Mouse (Mus musculus) intestine, embryonic 15.5 days (tissue): Measurements from ENCODE around the gene Fam186b. TPM values are rescaled to one million over a fixed set of nuclear protein-coding genes. Genes with fewer than 3 reads are reported as not detected.

Experiments
- ATAC-seq: fragments of 200-750 bp; cut with Nextera tagmentation; 2 replicates; pipeline ENCODE4 v1.8.0; 2017; ENCODE audit warnings: moderate TSS enrichment, moderate library complexity
- H3K27ac ChIP-seq: fragments of 300-500 bp; sonication (generic); 2 replicates; pipeline ENCODE4 v1.5.1; 2015; ENCODE audit warnings: mild to moderate bottlenecking, inconsistent platforms
- H3K27me3 ChIP-seq: fragments of 300-500 bp; sonication (generic); replicated peaks from 2 replicates; pipeline ENCODE4 v1.6.1; 2015; ENCODE audit warnings: inconsistent platforms
- H3K36me3 ChIP-seq: fragments of 300-500 bp; sonication (generic); 2 replicates; pipeline ENCODE4 v1.6.1; 2015; ENCODE audit warnings: inconsistent platforms
- H3K4me1 ChIP-seq: fragments of 300-500 bp; sonication (generic); replicated peaks from 2 replicates; pipeline ENCODE4 v1.6.1; 2015; ENCODE audit warnings: inconsistent platforms
- H3K4me2 ChIP-seq: fragments of 300-500 bp; sonication (generic); replicated peaks from 2 replicates; pipeline ENCODE4 v1.6.1; 2015; ENCODE audit warnings: mild to moderate bottlenecking, inconsistent platforms
- H3K4me3 ChIP-seq: fragments of 300-500 bp; sonication (generic); replicated peaks from 2 replicates; pipeline ENCODE4 v1.5.1; 2015; ENCODE audit warnings: inconsistent platforms
- H3K9ac ChIP-seq: fragments of 300-500 bp; sonication (generic); 2 replicates; pipeline ENCODE4 v1.6.1; 2015; ENCODE audit warnings: inconsistent platforms
- H3K9me3 ChIP-seq: fragments of 300-500 bp; sonication (generic); 2 replicates; pipeline ENCODE4 v1.6.1; 2016; ENCODE audit warnings: inconsistent platforms
- WGBS: fragments of 180-500 bp; shearing (Covaris S2); methylation state at CpG from one replicate; pipeline ENCODE4 v1.1.7; 2015; 5-methylcytosine and 5-hydroxymethylcytosine counted together
- polyA plus RNA-seq: library from polyadenylated mRNA; unstranded; fragments of >200 nt; fragmentation: Nextera tagmentation; extraction: Ambion mirVana; gene quantifications from 2 replicates; pipeline ENCODE4 v1.2.1, GENCODE M21; 2015

The Fam186b gene
- polyA plus RNA-seq, 1 experiment from 2014 or later, result 0.18 TPM

DNA sequence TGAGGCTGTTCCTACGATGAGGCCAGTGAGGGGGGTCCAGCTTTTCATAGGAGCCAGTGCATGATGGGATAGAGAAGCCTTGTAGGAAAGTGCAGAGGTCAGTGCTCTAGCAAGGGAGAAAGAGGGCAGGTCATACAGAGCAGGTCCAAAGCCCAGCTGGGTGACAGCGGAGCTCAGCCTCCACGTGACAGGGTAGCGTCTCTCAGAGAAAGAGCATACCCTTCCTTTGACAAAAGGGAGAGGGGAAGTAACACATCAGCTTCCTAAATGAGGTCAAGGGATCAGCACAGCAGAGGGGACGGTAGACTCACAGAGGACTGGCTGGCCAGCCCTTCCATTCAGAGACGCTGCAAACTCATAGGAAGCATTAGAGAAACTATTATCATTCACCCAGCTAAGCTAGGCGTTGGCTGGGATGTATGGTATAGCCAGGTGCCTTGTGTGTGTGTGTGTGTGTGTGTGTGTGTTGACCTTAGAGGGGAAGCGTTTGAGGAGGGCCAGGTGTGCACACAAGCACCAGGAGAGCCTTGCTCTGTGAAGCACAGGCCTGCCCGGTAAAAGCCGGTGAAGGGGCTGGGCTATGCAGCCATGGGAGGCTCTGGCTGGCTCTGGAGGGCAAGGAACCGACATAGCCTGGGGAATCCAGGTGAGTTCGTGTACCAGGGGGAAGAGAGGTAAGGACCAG, 61.2 kb downstream of the Fam186b start:
- 48% methylated on average over 12 of the region's 12 CpGs for WGBS
- no peaks in the 10 kb centered on the region for H3K36me3 ChIP-seq
- H3K4me3 ChIP-seq, result no peak overlapping the region
- H3K9me3 ChIP-seq, result no peaks in the 10 kb centered on the region
- no peak overlapping the region for H3K27ac ChIP-seq
- H3K4me1 ChIP-seq, result 0 out of 2 replicates have a peak, but pooled peaks cover 3% of the 10 kb centered on the region
- ATAC-seq, result peak; percentile 32; the same call in 1 of the 2 replicates
- H3K27me3 ChIP-seq, result peaks cover 23% of the 10 kb centered on the region
- no peak overlapping the region for H3K4me2 ChIP-seq
- H3K9ac ChIP-seq, result no peak overlapping the region

DNA sequence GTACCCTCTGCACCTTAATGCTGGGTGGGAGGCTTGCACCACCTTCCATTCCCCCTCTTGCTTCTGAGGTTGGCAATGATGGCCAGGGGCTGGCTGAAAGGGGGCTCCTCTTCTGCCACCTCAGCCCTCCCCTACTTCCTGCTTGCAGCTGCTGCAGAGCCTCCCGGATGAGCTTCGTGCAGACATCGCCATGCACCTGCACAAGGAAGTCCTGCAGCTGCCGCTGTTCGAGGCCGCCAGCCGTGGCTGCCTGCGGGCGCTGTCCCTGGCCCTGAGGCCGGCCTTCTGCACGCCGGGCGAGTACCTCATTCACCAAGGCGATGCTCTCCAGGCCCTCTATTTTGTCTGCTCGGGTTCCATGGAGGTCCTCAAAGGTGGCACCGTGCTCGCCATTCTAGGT, 62.0 kb downstream of the Fam186b start:
- Histone ChIP-seq H3K9me3 (no peaks in the 10 kb centered on the region), H3K27me3 (peaks cover 25% of the 10 kb centered on the region), H3K4me1 (0 out of 2 replicates have a peak, but pooled peaks cover 3% of the 10 kb centered on the region), H3K9ac (no peak overlapping the region), H3K4me3 (no peak overlapping the region), H3K27ac (no peak overlapping the region), H3K36me3 (no peaks in the 10 kb centered on the region), H3K4me2 (no peak overlapping the region)
- WGBS, result 41% methylated on average over 17 of the region's 17 CpGs
- ATAC-seq, result no peak

DNA sequence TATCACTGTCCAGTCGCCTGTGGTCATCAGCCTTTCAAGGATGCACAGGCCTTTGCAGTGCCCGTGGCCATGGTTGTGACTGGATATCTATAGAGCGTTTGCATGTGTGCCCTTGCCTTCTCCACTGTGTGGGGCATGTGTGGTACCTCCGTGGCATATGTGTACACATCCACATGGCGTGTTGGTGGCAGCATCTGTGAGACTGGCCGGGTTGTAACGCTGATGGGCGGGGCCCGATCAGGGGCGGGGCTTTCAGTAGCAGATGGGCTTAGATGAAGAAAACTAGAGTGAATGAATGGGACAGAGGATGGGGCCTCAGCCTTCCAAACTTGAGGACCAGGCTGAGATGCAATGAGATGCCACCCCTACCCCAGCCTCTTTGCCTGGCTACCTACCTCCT, 63.7 kb downstream of the Fam186b start:
- Histone ChIP-seq H3K4me3 (no peak overlapping the region), H3K9ac (no peak overlapping the region), H3K27me3 (peaks cover 40% of the 10 kb centered on the region), H3K9me3 (no peaks in the 10 kb centered on the region), H3K36me3 (no peaks in the 10 kb centered on the region), H3K27ac (no peak overlapping the region), H3K4me2 (no peak overlapping the region), H3K4me1 (peaks cover 10% of the 10 kb centered on the region; the same call in 1 of the 2 replicates)
- WGBS, result 72% methylated on average over 10 of the region's 10 CpGs
- no peak for ATAC-seq

DNA sequence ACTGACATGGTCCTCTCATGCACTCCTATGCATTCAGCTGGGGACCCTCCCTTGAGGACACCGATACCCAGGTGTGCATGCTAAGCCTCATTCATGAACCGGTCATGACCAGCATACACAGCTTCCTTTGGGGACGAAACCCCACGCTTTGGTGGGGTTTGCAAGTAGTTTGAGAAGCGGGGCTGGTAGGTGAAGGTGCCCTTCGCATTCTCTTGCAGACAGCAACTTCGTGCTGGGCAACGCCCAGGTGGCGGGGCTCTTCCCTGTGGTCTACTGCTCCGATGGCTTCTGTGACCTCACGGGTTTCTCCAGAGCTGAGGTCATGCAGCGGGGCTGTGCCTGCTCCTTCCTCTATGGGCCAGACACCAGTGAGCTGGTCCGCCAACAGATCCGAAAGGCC, 69.6 kb downstream of the Fam186b start:
- Histone ChIP-seq H3K9ac (no peak overlapping the region), H3K4me1 (peaks cover 37% of the 10 kb centered on the region), H3K36me3 (no peaks in the 10 kb centered on the region), H3K4me3 (peak overlapping the region; percentile 44; the same call in 1 of the 2 replicates), H3K9me3 (no peaks in the 10 kb centered on the region), H3K4me2 (no peak overlapping the region; the same call in 1 of the 2 replicates), H3K27ac (no peak overlapping the region), H3K27me3 (peaks cover 84% of the 10 kb centered on the region)
- WGBS, result 26% methylated on average over 14 of the region's 14 CpGs
- no peak for ATAC-seq

DNA sequence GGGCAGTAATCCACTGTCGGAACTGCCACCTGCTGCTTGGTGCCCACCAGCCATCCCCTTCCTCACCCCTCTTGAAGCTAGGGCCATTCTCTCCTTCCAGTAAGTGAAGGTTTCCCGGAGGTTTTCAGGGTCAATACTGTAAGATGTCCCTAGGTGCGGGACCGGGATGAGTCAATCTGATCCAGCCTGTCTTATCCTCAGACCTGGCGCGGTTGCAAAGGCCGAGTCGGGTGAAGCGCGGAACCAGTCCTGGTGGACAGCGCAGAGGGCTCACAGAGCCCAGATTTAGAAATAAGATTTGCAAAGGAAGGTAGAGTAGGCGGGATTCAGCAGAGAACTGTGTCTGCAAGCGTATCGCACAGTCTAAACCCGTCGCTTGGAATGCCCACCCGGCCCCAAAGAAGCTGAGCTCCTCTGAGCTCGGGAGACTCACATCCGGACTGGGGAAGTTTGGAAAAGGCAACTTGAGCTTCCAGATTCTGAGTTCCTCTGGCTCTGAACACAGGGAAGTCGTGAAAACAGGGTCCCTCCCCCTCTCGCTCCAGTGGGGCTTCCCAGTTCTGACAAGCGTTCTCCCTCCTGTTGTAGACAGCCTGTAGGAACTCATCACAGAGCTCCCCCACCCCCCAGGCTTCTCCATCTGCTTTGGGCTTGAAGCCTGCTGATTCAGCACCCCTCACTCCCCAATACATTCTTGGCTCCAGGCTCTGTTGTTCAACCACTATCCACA, 70.4 kb downstream of the Fam186b start:
- H3K27me3 ChIP-seq, result peaks cover 82% of the 10 kb centered on the region
- H3K4me1 ChIP-seq, result peaks cover 37% of the 10 kb centered on the region

DNA sequence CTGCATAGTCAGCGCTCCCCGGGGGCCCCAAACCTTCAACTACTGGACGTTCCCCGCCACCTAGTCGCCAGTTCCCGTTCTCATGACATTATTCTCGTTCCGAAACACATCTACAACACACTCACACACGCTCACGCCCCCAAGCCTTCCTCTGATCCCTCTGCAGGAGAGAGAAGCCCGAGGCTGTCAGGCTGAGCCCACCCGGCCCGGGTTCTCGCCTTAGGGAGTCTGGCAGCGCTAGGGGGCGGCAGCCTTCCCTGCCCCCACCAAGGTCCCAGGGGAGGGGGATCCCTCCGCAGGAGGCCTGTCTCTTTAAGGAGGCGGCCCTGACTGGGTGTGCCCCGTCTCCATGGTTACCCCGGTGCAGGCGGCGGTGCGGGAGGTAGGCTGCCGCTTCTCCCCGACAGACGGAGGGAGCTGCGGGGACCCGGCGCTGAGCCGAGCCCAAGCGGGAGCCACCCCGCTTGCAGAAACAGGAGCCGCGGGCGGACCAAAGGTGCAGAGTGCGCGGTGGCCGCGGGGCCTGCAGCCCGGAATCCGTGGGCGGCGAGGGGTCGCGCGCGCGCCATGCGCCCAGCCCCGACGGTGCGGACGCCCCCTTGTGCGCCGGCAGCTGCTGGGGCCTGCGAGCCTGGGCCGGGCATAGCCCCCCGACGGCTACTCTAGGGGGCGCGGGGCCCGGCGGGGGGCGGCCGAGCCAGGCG, 71.3 kb downstream of the Fam186b start, which contains the start of gene Kcnh3:
Gene Kcnh3, plus strand, starts transcription at position 654 of the 704 bp plus-strand sequence.
- no peaks in the 10 kb centered on the region for H3K36me3 ChIP-seq
- H3K27me3 ChIP-seq, result peaks cover 85% of the 10 kb centered on the region
- H3K9ac ChIP-seq, result peak within 1 kb of the TSS; percentile 37
- H3K27ac ChIP-seq, result no peak within 1 kb of the TSS
- peak within 1 kb of the TSS; percentile 93 for H3K4me2 ChIP-seq
- peak; percentile 70 for ATAC-seq
- H3K9me3 ChIP-seq, result no peaks in the 10 kb centered on the region
- H3K4me3 ChIP-seq, result peak within 1 kb of the TSS; percentile 44
- WGBS, result under 1% methylated on average over 55 of the region's 66 CpGs
- peaks cover 37% of the 10 kb centered on the region for H3K4me1 ChIP-seq

More for the DNA sequence above, 70.4 kb downstream of the Fam186b start:
- no peak overlapping the region for H3K27ac ChIP-seq
- peak overlapping the region; percentile 93 for H3K4me2 ChIP-seq
- no peaks in the 10 kb centered on the region for H3K9me3 ChIP-seq
- H3K36me3 ChIP-seq, result no peaks in the 10 kb centered on the region
- WGBS, result 2% methylated on average over 22 of the region's 22 CpGs
- ATAC-seq, result no peak
- peak overlapping the region; percentile 37 for H3K9ac ChIP-seq
- peak overlapping the region; percentile 44 for H3K4me3 ChIP-seq

DNA sequence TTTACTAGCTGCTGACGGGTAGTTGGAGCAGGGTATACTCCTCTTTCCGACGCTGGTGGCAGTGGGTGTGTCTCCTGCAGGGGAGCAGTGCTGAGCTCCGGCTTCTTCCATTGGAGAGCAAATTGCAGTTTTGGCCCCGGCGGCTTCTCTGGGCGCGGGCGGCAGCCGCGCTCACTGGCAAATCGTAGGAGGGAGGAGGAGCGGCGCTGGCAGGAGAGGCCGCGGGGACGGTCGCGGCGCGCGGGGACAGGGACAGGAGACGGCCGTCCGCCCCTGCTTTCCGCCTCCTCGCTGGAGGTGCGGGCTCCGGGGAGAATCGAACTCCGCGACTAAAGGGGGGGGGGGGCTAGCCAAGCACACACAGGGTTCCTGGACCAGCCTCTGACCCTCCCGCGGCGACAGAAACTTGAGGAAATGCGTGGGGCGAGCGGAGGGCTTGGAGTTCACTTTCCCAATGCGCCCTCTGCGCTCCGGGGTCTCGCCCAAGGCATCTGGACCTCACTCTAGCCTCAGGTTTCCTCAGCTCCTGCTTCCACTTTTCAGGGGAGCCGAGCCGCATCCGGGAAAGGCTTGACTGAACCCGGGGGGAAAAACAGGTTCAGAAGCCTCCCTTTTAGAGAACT, 72.0 kb downstream of the Fam186b start:
- Histone ChIP-seq H3K4me3 (peak overlapping the region; percentile 44), H3K9me3 (no peaks in the 10 kb centered on the region), H3K36me3 (no peaks in the 10 kb centered on the region), H3K9ac (peak overlapping the region; percentile 37), H3K27ac (no peak overlapping the region), H3K27me3 (peaks cover 83% of the 10 kb centered on the region), H3K4me1 (peaks cover 37% of the 10 kb centered on the region), H3K4me2 (peak overlapping the region; percentile 93)
- peak; percentile 9; the same call in 1 of the 2 replicates for ATAC-seq
- under 1% methylated on average over 45 of the region's 46 CpGs for WGBS

DNA sequence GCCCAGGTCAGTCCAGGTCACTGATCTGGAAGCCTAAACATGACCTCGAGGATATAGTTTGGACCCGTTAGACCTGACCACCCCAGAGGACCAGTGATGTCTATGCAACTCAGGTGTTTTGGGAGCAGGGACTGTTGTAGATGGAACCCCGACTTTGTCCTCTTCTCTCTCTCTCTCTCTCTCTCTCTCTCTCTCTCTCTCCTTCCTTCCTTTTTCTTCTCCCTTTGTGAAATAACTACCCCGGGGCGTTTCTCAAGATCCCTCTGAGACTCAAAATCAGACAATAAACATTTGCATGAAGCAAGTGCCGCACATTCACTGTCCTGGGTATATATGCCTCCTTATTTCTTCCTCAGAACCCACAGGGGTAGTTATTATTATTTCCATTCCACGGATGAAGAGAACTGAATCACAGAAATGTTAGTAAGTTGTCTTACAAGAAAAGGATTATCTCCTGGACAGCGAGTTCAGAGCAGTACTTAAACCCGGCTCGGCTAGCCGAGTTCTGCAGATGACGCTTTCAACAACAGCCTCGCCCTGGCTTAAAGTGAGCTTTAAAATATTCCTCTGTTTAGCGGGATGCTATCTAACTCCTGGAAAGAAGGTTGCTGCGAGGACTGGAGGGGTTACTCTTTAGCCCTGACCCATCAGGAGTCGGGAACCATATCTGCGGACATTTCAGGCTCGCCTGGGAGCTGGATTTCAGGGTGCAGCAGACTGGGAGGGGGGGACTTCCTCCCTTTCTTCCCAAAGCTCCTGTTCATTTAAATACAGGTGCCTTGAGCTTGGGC, 72.7 kb downstream of the Fam186b start:
- H3K9me3 ChIP-seq, result no peaks in the 10 kb centered on the region
- peaks cover 77% of the 10 kb centered on the region for H3K27me3 ChIP-seq
- no peak for ATAC-seq
- WGBS, result 7% methylated on average over 18 of the region's 18 CpGs
- H3K4me2 ChIP-seq, result peak overlapping the region; percentile 93
- no peak overlapping the region for H3K27ac ChIP-seq
- H3K4me3 ChIP-seq, result peak overlapping the region; percentile 44
- H3K4me1 ChIP-seq, result peaks cover 34% of the 10 kb centered on the region
- H3K9ac ChIP-seq, result 0 out of 2 replicates have a peak overlapping the region, but pooled peaks have one; percentile 22
- no peaks in the 10 kb centered on the region for H3K36me3 ChIP-seq

DNA sequence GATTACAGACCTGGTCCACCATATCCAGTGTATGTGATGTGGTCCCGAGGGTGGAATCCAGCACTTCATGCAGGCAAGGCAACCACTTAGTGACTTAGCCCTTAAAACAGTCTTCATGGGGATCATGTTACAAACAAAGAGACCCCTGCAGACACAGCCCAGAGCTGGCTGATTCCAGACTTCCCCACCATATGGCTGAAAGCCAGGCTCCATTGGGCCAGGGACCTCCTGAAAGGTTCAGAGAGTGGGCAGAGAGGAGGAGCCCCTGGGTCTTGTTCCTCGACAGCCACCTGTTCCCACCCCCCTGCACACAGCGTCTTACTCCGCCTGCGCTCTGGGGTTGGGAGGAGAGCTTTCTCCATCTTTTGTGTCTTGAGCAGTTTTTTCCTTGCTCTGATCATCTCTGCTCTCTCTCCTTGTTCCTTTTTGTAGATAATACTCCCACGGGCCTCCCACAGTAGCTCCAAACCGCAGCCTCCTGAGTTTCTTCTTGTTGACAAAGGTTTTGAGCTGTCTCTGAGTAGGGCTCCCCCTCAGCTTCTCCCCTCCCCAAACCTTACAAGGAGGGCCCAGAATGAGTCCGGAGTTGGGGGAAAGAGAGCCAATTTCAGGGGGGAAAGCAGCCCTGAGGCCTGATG, 74.3 kb downstream of the Fam186b start:
- WGBS, result 13% methylated on average over 8 of the region's 8 CpGs
- H3K9me3 ChIP-seq, result no peaks in the 10 kb centered on the region
- no peak overlapping the region for H3K4me2 ChIP-seq
- no peak overlapping the region for H3K4me3 ChIP-seq
- H3K9ac ChIP-seq, result no peak overlapping the region
- H3K27ac ChIP-seq, result no peak overlapping the region
- peaks cover 62% of the 10 kb centered on the region for H3K27me3 ChIP-seq
- H3K4me1 ChIP-seq, result peaks cover 31% of the 10 kb centered on the region
- no peaks in the 10 kb centered on the region for H3K36me3 ChIP-seq
- ATAC-seq, result no peak
